Mouse (Mus musculus) heart, embryonic 15.5 days (tissue): Measurements from ENCODE around the gene Klhl29. TPM values are rescaled to one million over a fixed set of nuclear protein-coding genes. Genes with fewer than 3 reads are reported as not detected.
A peak's percentile ranks its signal among the peaks of the same experiment; 100 is the strongest.

Source experiments
- ATAC-seq: fragments of 200-750 bp; cut with Nextera tagmentation; replicated peaks from 2 replicates; pipeline ENCODE4 v1.8.0; 2017; ENCODE audit warnings: low read depth, moderate TSS enrichment; ENCODE audit not compliant: insufficient number of reproducible peaks, insufficient read depth, low FRiP score
- H3K27ac ChIP-seq: fragments of 300-500 bp; sonication (generic); 2 replicates; pipeline ENCODE4 v1.5.1; 2015; ENCODE audit warnings: mild to moderate bottlenecking, inconsistent platforms
- H3K27me3 ChIP-seq: fragments of 300-500 bp; sonication (generic); 2 replicates; pipeline ENCODE4 v1.6.1; 2015; ENCODE audit warnings: inconsistent platforms
- H3K36me3 ChIP-seq: fragments of 300-500 bp; sonication (generic); 2 replicates; pipeline ENCODE4 v1.6.1; 2015; ENCODE audit warnings: mild to moderate bottlenecking, inconsistent platforms
- H3K4me1 ChIP-seq: fragments of 300-500 bp; sonication (generic); replicated peaks from 2 replicates; pipeline ENCODE4 v1.6.1; 2015; ENCODE audit warnings: inconsistent platforms
- H3K4me2 ChIP-seq: fragments of 300-500 bp; sonication (generic); 2 replicates; pipeline ENCODE4 v1.6.1; 2015; ENCODE audit warnings: inconsistent platforms, mild to moderate bottlenecking, moderate library complexity
- H3K4me3 ChIP-seq: fragments of 300-500 bp; sonication (generic); 2 replicates; pipeline ENCODE4 v1.5.1; 2015; ENCODE audit warnings: mild to moderate bottlenecking, inconsistent platforms
- H3K9ac ChIP-seq: fragments of 300-500 bp; sonication (generic); 2 replicates; pipeline ENCODE4 v1.6.1; 2015; ENCODE audit warnings: mild to moderate bottlenecking, inconsistent platforms
- H3K9me3 ChIP-seq: fragments of 300-500 bp; sonication (generic); replicated peaks from 2 replicates; pipeline ENCODE4 v1.6.1; 2016; ENCODE audit warnings: inconsistent platforms
- WGBS: fragments of 180-500 bp; shearing (Covaris S2); methylation state at CpG from one replicate; pipeline ENCODE4 v1.1.7; 2015; ENCODE audit warnings: mixed read lengths; 5-methylcytosine and 5-hydroxymethylcytosine counted together
- polyA plus RNA-seq: library from polyadenylated mRNA; unstranded; fragments of >200 nt; fragmentation: Nextera tagmentation; extraction: Ambion mirVana; gene quantifications from 2 replicates; pipeline ENCODE4 v1.2.1, GENCODE M21; 2015

Klhl29 gene
- polyA plus RNA-seq, 1 experiment from 2014 or later = 0.21 TPM

GRCm38 (mm10) chr12:5386688-5387087 is 11.2 kb upstream of the Klhl29 start:
- H3K27me3 ChIP-seq = no peaks in the 10 kb centered on the region
- H3K4me1 ChIP-seq = no peaks in the 10 kb centered on the region
- H3K9ac ChIP-seq = no peak overlapping the region
- no peaks in the 10 kb centered on the region for H3K9me3 ChIP-seq
- no peak overlapping the region for H3K27ac ChIP-seq
- no peak for ATAC-seq
- no peaks in the 10 kb centered on the region for H3K36me3 ChIP-seq
- no peak overlapping the region for H3K4me3 ChIP-seq
- no peak overlapping the region for H3K4me2 ChIP-seq

- Histone ChIP-seq H3K4me2 (no peak overlapping the region), H3K36me3 (no peaks in the 10 kb centered on the region), H3K27me3 (peaks cover 18% of the 10 kb centered on the region), H3K9ac (no peak overlapping the region), H3K9me3 (no peaks in the 10 kb centered on the region), H3K4me1 (no peaks in the 10 kb centered on the region), H3K4me3 (no peak overlapping the region), H3K27ac (no peak overlapping the region)
- no peak for ATAC-seq
These were observed 6.2 kb upstream of the Klhl29 start for GRCm38 (mm10) chr12:5381694-5382093.

- Histone ChIP-seq H3K9me3 (no peaks in the 10 kb centered on the region), H3K27me3 (peaks cover 65% of the 10 kb centered on the region), H3K4me3 (peak overlapping the region; percentile 76), H3K27ac (no peak overlapping the region; the same call in 1 of the 2 replicates), H3K9ac (peak overlapping the region; percentile 57), H3K4me1 (peaks cover 24% of the 10 kb centered on the region), H3K36me3 (no peaks in the 10 kb centered on the region), H3K4me2 (peak overlapping the region; percentile 98)
- peak; percentile 25 for ATAC-seq
- 0% methylated on average over 78 of the region's 84 CpGs for WGBS
These were observed 532 bp downstream of the Klhl29 start for GRCm38 (mm10) chr12:5374684-5375615.

GRCm38 (mm10) chr12:5374196-5374683 is 1.2 kb downstream of the Klhl29 start:
- no peaks in the 10 kb centered on the region for H3K9me3 ChIP-seq
- 1% methylated on average over 31 of the region's 31 CpGs for WGBS
- peak overlapping the region; percentile 57 for H3K9ac ChIP-seq
- peak overlapping the region; percentile 76 for H3K4me3 ChIP-seq
- ATAC-seq = no peak
- H3K27me3 ChIP-seq = peaks cover 65% of the 10 kb centered on the region
- no peaks in the 10 kb centered on the region for H3K36me3 ChIP-seq
- peak overlapping the region; percentile 98 for H3K4me2 ChIP-seq
- no peak overlapping the region for H3K27ac ChIP-seq
- peaks cover 24% of the 10 kb centered on the region for H3K4me1 ChIP-seq

DNA sequence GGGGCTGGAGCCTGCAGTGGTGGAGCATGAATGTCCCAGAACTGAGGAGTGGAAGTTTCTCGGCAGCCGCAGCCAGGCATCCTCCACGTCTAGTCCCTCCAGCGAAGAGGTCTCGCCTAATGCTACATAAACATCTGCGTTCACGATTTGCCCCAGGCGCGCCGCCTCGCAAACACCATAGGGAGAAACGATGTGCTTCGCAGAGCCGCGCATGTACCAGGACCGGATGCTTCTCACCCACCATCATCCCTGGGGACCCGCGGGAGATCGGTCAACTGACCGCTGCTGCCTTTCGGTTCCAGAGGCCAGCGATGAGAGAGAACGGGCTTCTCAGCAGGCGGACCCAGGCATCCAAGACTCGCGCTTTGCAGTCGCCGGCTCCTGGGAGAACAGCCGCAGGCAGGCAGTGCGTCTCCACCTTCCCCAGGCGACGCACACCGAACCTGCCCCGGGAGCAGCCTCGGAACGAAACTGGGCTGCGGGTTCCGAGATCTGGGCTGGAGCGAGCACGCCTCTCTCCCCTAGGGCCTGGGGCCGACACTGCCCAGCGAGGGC is 1.8 kb downstream of the Klhl29 start:
- ATAC-seq = no peak
- Histone ChIP-seq H3K36me3 (no peaks in the 10 kb centered on the region), H3K9me3 (no peaks in the 10 kb centered on the region), H3K27ac (no peak overlapping the region), H3K4me1 (peaks cover 24% of the 10 kb centered on the region), H3K9ac (peak overlapping the region; percentile 46), H3K27me3 (peaks cover 60% of the 10 kb centered on the region), H3K4me3 (peak overlapping the region; percentile 76), H3K4me2 (peak overlapping the region; percentile 98)
- under 1% methylated on average over 42 of the region's 42 CpGs for WGBS

DNA sequence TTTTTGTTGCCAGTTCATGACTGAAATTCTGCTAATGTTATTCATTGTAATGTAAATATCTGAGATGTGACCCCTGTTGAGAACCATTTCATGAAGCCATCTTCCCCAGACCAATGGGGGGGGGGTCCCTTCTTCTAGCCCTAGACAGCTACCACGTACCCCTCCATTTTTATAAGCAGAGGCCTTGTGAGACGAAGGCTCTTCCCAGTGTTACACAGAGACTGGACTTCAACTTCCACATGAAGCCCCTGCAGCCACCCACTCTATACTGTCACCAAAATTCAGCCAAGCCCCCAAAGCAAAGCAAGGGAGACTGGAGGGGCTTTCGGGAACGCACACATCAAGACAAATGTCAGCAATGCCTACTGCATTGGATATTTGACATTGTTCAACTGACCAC is 6.1 kb downstream of the Klhl29 start:
- no peak overlapping the region for H3K27ac ChIP-seq
- H3K4me3 ChIP-seq = no peak overlapping the region
- H3K27me3 ChIP-seq = peaks cover 32% of the 10 kb centered on the region
- no peak overlapping the region for H3K4me2 ChIP-seq
- no peaks in the 10 kb centered on the region for H3K36me3 ChIP-seq
- ATAC-seq = no peak
- no peak overlapping the region for H3K9ac ChIP-seq
- WGBS = 89% methylated on average over 4 of the region's 4 CpGs
- peaks cover 11% of the 10 kb centered on the region for H3K4me1 ChIP-seq
- no peaks in the 10 kb centered on the region for H3K9me3 ChIP-seq

DNA sequence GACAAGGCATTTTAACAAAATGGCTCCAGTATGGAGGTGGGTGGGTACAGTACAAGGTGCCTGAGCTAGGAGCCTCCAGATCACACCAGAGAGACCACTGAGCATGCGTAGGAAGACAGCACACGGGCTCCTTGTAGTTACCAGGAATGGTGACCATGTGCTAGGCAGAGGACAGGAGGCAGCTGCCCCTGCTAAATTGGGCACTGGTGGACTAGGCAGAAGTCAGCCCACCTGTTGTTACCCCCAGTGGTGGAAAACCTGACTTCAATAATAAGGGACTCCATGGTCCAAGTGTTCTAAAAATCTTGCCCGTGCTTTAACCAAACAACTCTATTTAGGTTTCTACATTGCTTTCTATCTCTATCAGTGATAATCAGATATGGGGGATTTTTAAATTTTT is 10.6 kb downstream of the Klhl29 start:
- Histone ChIP-seq H3K27ac (no peak overlapping the region), H3K4me1 (no peaks in the 10 kb centered on the region), H3K4me3 (no peak overlapping the region), H3K9me3 (no peaks in the 10 kb centered on the region), H3K4me2 (no peak overlapping the region), H3K27me3 (no peaks in the 10 kb centered on the region), H3K36me3 (no peaks in the 10 kb centered on the region), H3K9ac (no peak overlapping the region)
- ATAC-seq = no peak
- WGBS = 80% methylated on average over 3 of the region's 3 CpGs

GRCm38 (mm10) chr12:5363961-5364634 is 11.4 kb downstream of the Klhl29 start:
- Histone ChIP-seq H3K36me3 (no peaks in the 10 kb centered on the region), H3K9ac (no peak overlapping the region), H3K27ac (no peak overlapping the region), H3K4me3 (no peak overlapping the region), H3K9me3 (no peaks in the 10 kb centered on the region), H3K4me1 (no peaks in the 10 kb centered on the region), H3K4me2 (no peak overlapping the region), H3K27me3 (no peaks in the 10 kb centered on the region)
- no peak for ATAC-seq
- WGBS = 83% methylated on average over 17 of the region's 17 CpGs

DNA sequence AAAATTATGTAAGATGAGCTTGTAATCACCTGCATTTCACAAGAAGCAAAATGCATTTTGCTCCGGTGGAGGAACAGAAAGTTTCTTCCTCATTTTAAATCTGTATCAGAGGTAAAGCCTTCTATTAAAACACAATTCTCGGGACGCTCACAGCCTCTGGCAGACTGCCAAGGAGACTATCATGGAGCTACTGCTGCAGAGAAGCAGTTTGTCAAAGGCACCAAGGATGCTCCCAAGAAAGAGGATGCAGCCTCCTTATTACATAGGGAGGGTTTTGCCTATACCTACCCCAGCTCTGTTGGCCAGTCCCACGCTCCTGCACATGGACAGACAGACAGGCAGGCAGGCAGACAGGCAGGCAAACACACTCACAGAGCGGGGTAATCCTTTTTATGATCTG is 16.4 kb downstream of the Klhl29 start:
- H3K4me2 ChIP-seq = no peak overlapping the region
- WGBS = 26% methylated on average over 5 of the region's 5 CpGs
- H3K9ac ChIP-seq = no peak overlapping the region
- H3K4me3 ChIP-seq = no peak overlapping the region
- no peaks in the 10 kb centered on the region for H3K9me3 ChIP-seq
- ATAC-seq = no peak
- H3K4me1 ChIP-seq = no peaks in the 10 kb centered on the region
- H3K27me3 ChIP-seq = no peaks in the 10 kb centered on the region
- no peak overlapping the region for H3K27ac ChIP-seq
- H3K36me3 ChIP-seq = no peaks in the 10 kb centered on the region

- no peaks in the 10 kb centered on the region for H3K9me3 ChIP-seq
- H3K4me1 ChIP-seq = no peaks in the 10 kb centered on the region
- H3K4me3 ChIP-seq = no peak overlapping the region
- no peak overlapping the region for H3K4me2 ChIP-seq
- no peak overlapping the region for H3K27ac ChIP-seq
- H3K27me3 ChIP-seq = no peaks in the 10 kb centered on the region
- 58% methylated on average over 6 of the region's 6 CpGs for WGBS
- H3K9ac ChIP-seq = no peak overlapping the region
- no peaks in the 10 kb centered on the region for H3K36me3 ChIP-seq
- ATAC-seq = no peak
These were observed 17.0 kb downstream of the Klhl29 start for GRCm38 (mm10) chr12:5358497-5358896.

DNA sequence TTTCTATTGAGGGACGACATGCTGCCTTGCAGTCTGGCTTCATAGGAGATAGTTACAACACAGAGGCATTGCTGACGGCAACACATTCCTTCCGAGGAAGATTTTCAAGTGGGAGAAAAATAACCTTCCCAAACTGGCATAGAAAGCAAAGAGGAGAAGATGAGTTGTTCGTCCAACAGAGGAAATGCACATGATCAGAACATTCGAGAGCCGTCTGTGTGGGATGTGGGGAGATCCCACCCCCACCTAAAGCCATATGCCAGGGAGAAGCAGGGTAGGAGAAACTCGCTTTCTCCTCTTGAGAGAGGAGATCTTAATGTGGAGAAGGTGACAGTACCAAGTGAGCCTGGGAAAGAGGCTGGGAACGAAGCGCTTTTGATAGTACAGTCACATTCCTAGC is 22.1 kb downstream of the Klhl29 start:
- Histone ChIP-seq H3K4me1 (peaks cover 9% of the 10 kb centered on the region), H3K27ac (no peak overlapping the region), H3K36me3 (no peaks in the 10 kb centered on the region), H3K4me2 (no peak overlapping the region), H3K27me3 (no peaks in the 10 kb centered on the region), H3K4me3 (no peak overlapping the region), H3K9ac (no peak overlapping the region), H3K9me3 (no peaks in the 10 kb centered on the region)
- 63% methylated on average over 9 of the region's 9 CpGs for WGBS
- no peak for ATAC-seq
